Mouse (Mus musculus) heart, embryonic 14.5 days (tissue): Measurements from ENCODE around the gene Dock2. TPM values are rescaled to one million over a fixed set of nuclear protein-coding genes. Genes with fewer than 3 reads are reported as not detected.

Source experiments
- ATAC-seq: fragments of 200-750 bp; cut with Nextera tagmentation; 2 replicates; pipeline ENCODE4 v1.8.0; 2017; ENCODE audit warnings: low read depth, moderate TSS enrichment; ENCODE audit not compliant: insufficient number of reproducible peaks, insufficient read depth, low FRiP score
- H3K27ac ChIP-seq, 2 experiments: fragments of 200-500 bp in 1 of 2; fragments of 300-500 bp in 1 of 2; sonication (generic) in 1 of 2; replicated peaks in 1 of 2; 2 replicates each; pipeline ENCODE4 v1.5.1; 2012 to 2014; ENCODE audit warnings: low read depth in 2 of 2, low read length in 2 of 2, control low read depth in 1 of 2, mild to moderate bottlenecking in 1 of 2, mixed read lengths in 1 of 2; ENCODE audit not compliant: control insufficient read depth in 1 of 2, insufficient read depth in 1 of 2
- H3K27me3 ChIP-seq: fragments of 300-500 bp; sonication (generic); 2 replicates; pipeline ENCODE4 v1.6.1; 2014; ENCODE audit warnings: mild to moderate bottlenecking, low read length, control low read depth; ENCODE audit not compliant: control insufficient read depth, insufficient read depth
- H3K36me3 ChIP-seq: fragments of 300-500 bp; sonication (generic); 2 replicates; pipeline ENCODE4 v1.6.1; 2014; ENCODE audit warnings: mild to moderate bottlenecking, control low read depth, low read length, mixed read lengths; ENCODE audit not compliant: control insufficient read depth, insufficient read depth
- H3K4me1 ChIP-seq, 2 experiments: fragments of 200-500 bp in 1 of 2; fragments of 300-500 bp in 1 of 2; sonication (generic) in 1 of 2; 2 replicates each; pipeline ENCODE4 v1.6.1; 2012 to 2014; ENCODE audit warnings: low read length in 2 of 2, control low read depth in 1 of 2, mixed read lengths in 1 of 2; ENCODE audit not compliant: control insufficient read depth in 2 of 2, insufficient read depth in 2 of 2
- H3K4me2 ChIP-seq: fragments of 300-500 bp; sonication (generic); 2 replicates; pipeline ENCODE4 v1.6.1; 2014; ENCODE audit warnings: mild to moderate bottlenecking, low read length
- H3K4me3 ChIP-seq, 2 experiments: fragments of 200-500 bp in 1 of 2; fragments of 300-500 bp in 1 of 2; sonication (generic) in 1 of 2; 2 replicates each; pipeline ENCODE4 v1.5.1; 2012 to 2014; ENCODE audit warnings: low read length in 2 of 2, mild to moderate bottlenecking in 2 of 2, control low read depth in 1 of 2, low read depth in 1 of 2, moderate library complexity in 1 of 2; ENCODE audit not compliant: control insufficient read depth in 1 of 2, insufficient read depth in 1 of 2
- H3K9ac ChIP-seq: fragments of 300-500 bp; sonication (generic); 2 replicates; pipeline ENCODE4 v1.6.1; 2014; ENCODE audit warnings: mild to moderate bottlenecking, low read length
- H3K9me3 ChIP-seq: fragments of 300-500 bp; sonication (generic); 2 replicates; pipeline ENCODE4 v1.6.1; 2016; ENCODE audit warnings: low read length, control low read depth; ENCODE audit not compliant: control insufficient read depth
- WGBS: fragments of 180-500 bp; shearing (Covaris S2); extraction: QIAGEN DNeasy Blood & Tissue Kit; methylation state at CpG from one replicate; pipeline ENCODE4 v1.1.7; 2014; 5-methylcytosine and 5-hydroxymethylcytosine counted together
- polyA plus RNA-seq: library from polyadenylated mRNA; unstranded; fragments of >200 nt; fragmentation: Nextera tagmentation; extraction: Ambion mirVana; gene quantifications from 2 replicates; pipeline ENCODE4 v1.2.1, GENCODE M21; 2014

Dock2 gene
- polyA plus RNA-seq, 1 experiment from 2014 or later: 1.6 TPM

GRCm38 (mm10) chr11:34704384-34705107, 79.1 kb downstream of the Dock2 start:
- no peaks in the 10 kb centered on the region for H3K27me3 ChIP-seq
- 0 out of 4 replicates have a peak, but pooled peaks cover 0 to 4% of the 10 kb centered on the region in 2 experiments for H3K4me1 ChIP-seq
- no peaks in the 10 kb centered on the region for H3K36me3 ChIP-seq
- no peak overlapping the region for H3K27ac ChIP-seq
- H3K4me3 ChIP-seq: no peak overlapping the region
- no peak overlapping the region for H3K9ac ChIP-seq
- WGBS: 48% methylated on average over 8 of the region's 8 CpGs
- no peak for ATAC-seq
- H3K4me2 ChIP-seq: no peak overlapping the region
- H3K9me3 ChIP-seq: no peaks in the 10 kb centered on the region

- no peaks in the 10 kb centered on the region for H3K36me3 ChIP-seq
- H3K4me2 ChIP-seq: no peak overlapping the region
- H3K4me1 ChIP-seq: 0 out of 4 replicates have a peak, but pooled peaks cover 0 to 4% of the 10 kb centered on the region in 2 experiments
- no peaks in the 10 kb centered on the region for H3K9me3 ChIP-seq
- no peak overlapping the region for H3K9ac ChIP-seq
- no peak overlapping the region for H3K27ac ChIP-seq
- no peaks in the 10 kb centered on the region for H3K27me3 ChIP-seq
- H3K4me3 ChIP-seq: no peak overlapping the region
- no peak for ATAC-seq
- WGBS: 48% methylated on average over 6 of the region's 6 CpGs
Measured at GRCm38 (mm10) chr11:34703851-34704250, 79.8 kb downstream of the Dock2 start.

- WGBS: 52% methylated on average over 8 of the region's 8 CpGs
- Histone ChIP-seq H3K9ac (no peak overlapping the region), H3K27me3 (no peaks in the 10 kb centered on the region), H3K4me2 (no peak overlapping the region), H3K36me3 (no peaks in the 10 kb centered on the region), H3K9me3 (peaks cover 8% of the 10 kb centered on the region), H3K27ac (no peak overlapping the region), H3K4me1 (no peaks in the 10 kb centered on the region), H3K4me3 (no peak overlapping the region)
- ATAC-seq: peak; percentile 61; the same call in 1 of the 2 replicates
Measured at GRCm38 (mm10) chr11:34681790-34682189, 101.9 kb downstream of the Dock2 start.

GRCm38 (mm10) chr11:34544631-34545030, 239.1 kb downstream of the Dock2 start:
- H3K9me3 ChIP-seq: peaks cover 7% of the 10 kb centered on the region
- no peak overlapping the region for H3K4me3 ChIP-seq
- 79% methylated on average over 7 of the region's 7 CpGs for WGBS
- no peak for ATAC-seq
- no peaks in the 10 kb centered on the region for H3K36me3 ChIP-seq
- H3K4me1 ChIP-seq: no peaks in the 10 kb centered on the region
- H3K9ac ChIP-seq: no peak overlapping the region
- no peaks in the 10 kb centered on the region for H3K27me3 ChIP-seq
- H3K4me2 ChIP-seq: no peak overlapping the region
- no peak overlapping the region for H3K27ac ChIP-seq

- Histone ChIP-seq H3K27me3 (no peaks in the 10 kb centered on the region), H3K4me2 (no peak overlapping the region), H3K9ac (no peak overlapping the region), H3K4me3 (no peak overlapping the region), H3K9me3 (no peaks in the 10 kb centered on the region), H3K27ac (no peak overlapping the region), H3K36me3 (no peaks in the 10 kb centered on the region), H3K4me1 (no peaks in the 10 kb centered on the region)
- no peak for ATAC-seq
- WGBS: 83% methylated on average over 10 of the region's 10 CpGs
Measured at GRCm38 (mm10) chr11:34532131-34532530, 251.6 kb downstream of the Dock2 start.

- Histone ChIP-seq H3K9me3 (no peaks in the 10 kb centered on the region), H3K4me3 (no peak overlapping the region)
- WGBS: 82% methylated on average over 3 of the region's 3 CpGs
Measured at GRCm38 (mm10) chr11:34530971-34531370, 252.7 kb downstream of the Dock2 start.

GRCm38 (mm10) chr11:34528006-34528405, 255.7 kb downstream of the Dock2 start:
- Histone ChIP-seq H3K4me2 (no peak overlapping the region), H3K9me3 (no peaks in the 10 kb centered on the region), H3K27ac (no peak overlapping the region), H3K4me3 (no peak overlapping the region), H3K9ac (no peak overlapping the region), H3K27me3 (no peaks in the 10 kb centered on the region), H3K4me1 (no peaks in the 10 kb centered on the region), H3K36me3 (no peaks in the 10 kb centered on the region)
- no peak for ATAC-seq
- 80% methylated on average over 4 of the region's 4 CpGs for WGBS

More at GRCm38 (mm10) chr11:34530971-34531370, 252.7 kb downstream of the Dock2 start:
- no peak overlapping the region for H3K27ac ChIP-seq
- H3K9ac ChIP-seq: no peak overlapping the region
- no peak overlapping the region for H3K4me2 ChIP-seq
- no peak for ATAC-seq
- no peaks in the 10 kb centered on the region for H3K27me3 ChIP-seq
- H3K4me1 ChIP-seq: no peaks in the 10 kb centered on the region
- H3K36me3 ChIP-seq: no peaks in the 10 kb centered on the region

GRCm38 (mm10) chr11:34527238-34527637, 256.5 kb downstream of the Dock2 start:
- H3K27me3 ChIP-seq: no peaks in the 10 kb centered on the region
- no peak overlapping the region for H3K9ac ChIP-seq
- H3K27ac ChIP-seq: no peak overlapping the region
- H3K9me3 ChIP-seq: no peaks in the 10 kb centered on the region
- 82% methylated on average over 5 of the region's 5 CpGs for WGBS
- ATAC-seq: no peak
- H3K4me2 ChIP-seq: no peak overlapping the region
- no peaks in the 10 kb centered on the region for H3K4me1 ChIP-seq
- H3K4me3 ChIP-seq: no peak overlapping the region
- H3K36me3 ChIP-seq: no peaks in the 10 kb centered on the region
